Mouse (Mus musculus): Measurements from ENCODE around the gene Ctnnd1. TPM values are rescaled to one million over a fixed set of nuclear protein-coding genes. Genes with fewer than 3 reads are reported as not detected.

The Ctnnd1 gene
- total RNA-seq, 2 experiments from 2014 or later = 161 to 162 TPM

GRCm38 (mm10) chr2:84599270-84599888 is 51.2 kb downstream of the Ctnnd1 start:
- peak; percentile 25 for DNase-seq

- no peak for DNase-seq
Measured at GRCm38 (mm10) chr2:84597123-84597522, 53.4 kb downstream of the Ctnnd1 start.

- no peak for DNase-seq
Measured at GRCm38 (mm10) chr2:84592801-84593200, 57.8 kb downstream of the Ctnnd1 start.

- DNase-seq = no peak
Measured at GRCm38 (mm10) chr2:84585700-84586099, 64.9 kb downstream of the Ctnnd1 start.

GRCm38 (mm10) chr2:84582286-84582685 is 68.3 kb downstream of the Ctnnd1 start:
- no peak for DNase-seq

GRCm38 (mm10) chr2:84581208-84581607 is 69.4 kb downstream of the Ctnnd1 start:
- peak; percentile 29 for DNase-seq

- no peak for DNase-seq
Measured at GRCm38 (mm10) chr2:84579311-84579710, 71.3 kb downstream of the Ctnnd1 start.

GRCm38 (mm10) chr2:84574130-84574529 is 76.4 kb downstream of the Ctnnd1 start:
- DNase-seq = no peak

GRCm38 (mm10) chr2:84556888-84557514 is 93.6 kb downstream of the Ctnnd1 start:
- DNase-seq = peak; percentile 21

GRCm38 (mm10) chr2:84551390-84552100 is 99.0 kb downstream of the Ctnnd1 start:
- DNase-seq = no peak

Other genes with a start within 250 kb of the Ctnnd1 start
- 10 to 100 TPM; 37.2 to 41.6 TPM for gene Calcrl, start 225.4 kb downstream of the Ctnnd1 start, total RNA-seq (2021)
- gene Tfpi, start 174.0 kb downstream of the Ctnnd1 start, total RNA-seq (2021) = 10 to 100 TPM; 62.0 to 64.4 TPM
- under 1 TPM in 1 of 2 experiments, not detected in 1; 0.11 TPM for gene Btbd18, start 8.3 kb upstream of the Ctnnd1 start, total RNA-seq (2021)
- gene Selenoh, start 20.0 kb upstream of the Ctnnd1 start, total RNA-seq (2021) = 100 to 1,000 TPM; 109 to 112 TPM
- gene Gm28635, start 27.3 kb upstream of the Ctnnd1 start, total RNA-seq (2021) = 10 to 100 TPM; 15.3 to 22.6 TPM
- 10 to 100 TPM; 18.9 to 20.2 TPM for gene Med19, start 27.6 kb upstream of the Ctnnd1 start, total RNA-seq (2021)
- gene Tmx2, start 28.4 kb upstream of the Ctnnd1 start, total RNA-seq (2021) = 100 to 1,000 TPM; 105 to 107 TPM
- 10 to 100 TPM; 73.9 to 74.2 TPM for gene Zdhhc5, start 64.4 kb upstream of the Ctnnd1 start, total RNA-seq (2021)
- 1 to 10 TPM; 7.4 to 7.9 TPM for gene Clp1, start 76.6 kb upstream of the Ctnnd1 start, total RNA-seq (2021)
- under 1 TPM; 0.77 to 0.88 TPM for gene Ypel4, start 83.3 kb upstream of the Ctnnd1 start, total RNA-seq (2021)
- gene Gm19426, start 92.9 kb upstream of the Ctnnd1 start, total RNA-seq (2021) = 1 to 10 TPM; 8.6 to 9.4 TPM
- gene Serping1, start 124.7 kb upstream of the Ctnnd1 start, total RNA-seq (2021) = 10 to 100 TPM; 27.2 to 30.0 TPM
- gene Ube2l6, start 148.1 kb upstream of the Ctnnd1 start, total RNA-seq (2021) = 10 to 100 TPM; 23.1 to 51.0 TPM
- gene Smtnl1, start 171.9 kb upstream of the Ctnnd1 start, total RNA-seq (2021) = under 1 TPM; 0.14 TPM
- gene Timm10, start 176.2 kb upstream of the Ctnnd1 start, total RNA-seq (2021) = 100 to 1,000 TPM; 107 to 126 TPM
- 1 to 10 TPM; 2.1 to 2.7 TPM for gene Slc43a1, start 188.1 kb upstream of the Ctnnd1 start, total RNA-seq (2021)
- 1 to 10 TPM; 3.2 to 4.1 TPM for gene Rtn4rl2, start 235.9 kb upstream of the Ctnnd1 start, total RNA-seq (2021)

All from heart, postnatal 4 days (tissue).